Mouse (Mus musculus) gastrocnemius, adult 18-20 months (tissue): Measurements from ENCODE around the gene Cacnb1. TPM values are rescaled to one million over a fixed set of nuclear protein-coding genes. Genes with fewer than 3 reads are reported as not detected.

ENCODE experiments used
- DNase-seq: peaks from one replicate; pipeline ENCODE4 v3.0.0; 2021; ENCODE audit warnings: low spot score
- total RNA-seq, 2 experiments: library from RNA; stranded (reverse); gene quantifications; 2 replicates each; pipeline ENCODE4 v1.2.3; 2021

Gene Cacnb1
- total RNA-seq, 2 experiments from 2014 or later, result 167 to 198 TPM

DNA sequence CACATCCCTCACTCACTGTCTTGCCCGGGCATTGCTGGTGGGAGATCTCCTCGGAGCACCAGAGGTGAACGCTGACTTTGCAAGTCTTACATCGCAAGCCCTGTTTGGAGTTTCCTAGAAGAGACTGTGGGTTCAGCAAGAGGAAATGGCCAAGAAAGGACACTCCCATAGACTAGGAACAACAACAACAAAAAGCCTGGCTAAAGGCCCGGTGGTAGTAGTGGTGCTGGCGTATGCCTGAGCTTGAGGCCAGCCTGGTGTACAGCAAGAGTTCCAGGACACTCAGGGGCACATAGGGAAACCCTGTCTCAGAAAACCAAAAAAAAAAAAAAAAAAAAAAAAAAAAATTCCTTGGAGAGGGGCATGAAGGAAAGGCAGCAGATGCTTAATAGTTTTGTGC, 19.9 kb upstream of the Cacnb1 start:
- no peak for DNase-seq

DNA sequence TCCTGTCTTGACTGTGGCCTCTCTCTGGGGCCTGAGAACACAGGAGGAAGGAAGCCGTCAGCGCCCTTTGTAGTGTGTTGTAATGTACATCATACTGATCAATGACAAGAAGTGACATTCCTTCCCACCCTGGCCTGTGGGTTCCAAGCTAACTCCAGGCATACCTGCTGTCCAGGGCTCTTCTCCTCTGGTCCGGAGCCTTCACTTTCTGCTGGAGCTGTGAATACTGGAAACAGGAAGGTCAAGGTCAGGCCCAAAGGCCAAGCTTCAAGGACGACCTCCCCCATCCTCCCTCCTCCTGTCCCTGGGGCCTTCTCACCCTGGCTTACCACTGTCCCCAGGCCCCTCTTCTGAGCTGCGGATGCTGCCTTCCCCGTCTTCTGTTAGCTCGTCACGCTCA, 18.1 kb upstream of the Cacnb1 start:
- no peak for DNase-seq

DNA sequence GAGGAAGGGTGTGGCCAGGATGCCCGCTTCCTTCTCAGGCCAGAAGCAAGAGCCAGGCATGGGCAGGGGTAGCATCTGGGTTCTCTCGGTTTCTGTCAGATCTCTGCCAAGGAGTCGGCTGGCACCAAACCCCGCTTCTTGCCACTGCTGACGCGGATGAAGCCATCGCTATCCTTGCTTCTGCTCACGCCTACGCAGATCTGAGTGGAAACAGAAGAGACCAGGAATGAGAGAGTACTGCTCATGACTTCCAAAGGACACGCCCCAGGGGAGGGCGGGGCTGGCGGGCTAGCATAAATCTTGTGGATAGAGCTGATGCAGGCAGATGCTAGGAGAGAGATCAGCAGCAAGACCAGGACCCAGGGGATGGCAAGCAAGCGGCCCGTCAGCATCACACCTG, 15.0 kb upstream of the Cacnb1 start:
- no peak for DNase-seq

DNA sequence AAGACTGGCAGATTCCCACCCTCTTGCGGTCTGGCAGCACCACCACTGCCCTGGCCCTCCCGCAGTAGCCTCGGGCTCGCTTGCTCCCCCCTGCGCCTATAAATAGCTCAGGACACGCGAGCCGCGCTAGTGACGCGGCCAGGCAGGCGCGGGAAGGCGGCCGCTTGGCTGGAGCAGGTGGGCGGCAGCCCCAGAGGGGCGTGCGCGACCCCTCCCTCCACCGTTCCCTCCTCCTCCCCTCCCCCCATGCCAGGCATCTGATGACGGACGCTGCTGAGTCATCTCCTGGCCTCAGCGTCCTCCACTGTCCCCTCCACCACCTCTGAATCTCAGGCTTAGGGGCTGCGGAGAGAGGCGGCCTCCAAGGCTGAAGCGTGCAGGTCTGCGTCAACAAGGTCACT, 13.1 kb upstream of the Cacnb1 start:
- DNase-seq, result no peak

DNA sequence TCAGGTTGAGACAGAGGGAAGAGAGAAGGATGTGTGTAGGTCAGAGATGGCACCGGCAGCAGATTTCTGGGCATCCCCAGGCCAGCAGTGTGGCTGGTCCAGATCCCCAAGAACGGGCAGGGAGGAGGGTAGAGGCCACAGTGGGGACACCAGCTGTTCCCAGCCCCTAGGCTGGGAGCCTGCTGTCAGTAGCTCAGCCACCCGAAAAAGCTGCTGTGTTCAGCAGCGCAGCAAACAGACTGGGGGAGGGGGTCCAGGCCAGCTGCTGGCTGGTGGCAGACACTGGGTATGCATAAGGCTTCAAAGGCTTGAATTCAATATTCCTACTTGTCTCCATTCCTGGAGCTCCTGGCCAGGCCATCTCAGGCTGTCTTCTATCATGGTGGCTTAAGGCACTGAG, 12.0 kb upstream of the Cacnb1 start:
- no peak for DNase-seq

DNA sequence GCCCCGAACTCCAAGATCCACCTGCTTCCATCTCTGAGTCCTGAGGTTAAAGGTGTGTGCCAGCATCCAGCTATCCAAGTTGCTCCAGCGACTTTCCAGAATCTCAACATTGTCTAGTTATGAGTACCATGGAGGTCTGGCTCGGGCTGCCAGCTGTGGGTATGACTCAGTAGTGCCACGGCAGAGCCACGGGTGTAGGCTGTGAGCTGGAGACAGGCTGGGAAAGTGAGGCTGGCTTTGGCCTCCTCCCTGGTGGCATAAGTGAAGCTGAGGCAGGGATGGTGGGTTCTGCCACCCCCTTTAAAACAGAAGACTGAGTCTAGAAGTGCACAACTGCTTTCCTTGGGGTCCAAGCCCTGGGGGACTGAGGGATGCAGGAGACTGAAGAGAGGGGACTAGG, 11.2 kb upstream of the Cacnb1 start:
- DNase-seq, result no peak

DNA sequence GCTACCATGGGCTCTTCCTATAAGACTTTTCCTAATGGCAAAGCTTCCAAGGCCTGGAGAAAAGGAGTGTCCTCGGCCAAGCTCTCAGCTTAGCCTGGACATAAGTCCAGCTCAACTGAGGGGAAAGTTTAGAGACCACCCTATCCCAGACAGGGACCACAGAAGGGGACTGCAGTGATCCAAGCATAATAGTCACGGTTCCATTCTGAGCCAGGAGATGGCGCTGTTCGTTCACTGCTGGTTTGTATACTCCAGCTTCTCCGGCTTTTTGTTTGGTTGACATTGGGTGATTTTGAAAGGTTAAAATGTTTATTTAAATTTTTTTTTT, 8.6 kb upstream of the Cacnb1 start:
- peak; percentile 70 for DNase-seq

DNA sequence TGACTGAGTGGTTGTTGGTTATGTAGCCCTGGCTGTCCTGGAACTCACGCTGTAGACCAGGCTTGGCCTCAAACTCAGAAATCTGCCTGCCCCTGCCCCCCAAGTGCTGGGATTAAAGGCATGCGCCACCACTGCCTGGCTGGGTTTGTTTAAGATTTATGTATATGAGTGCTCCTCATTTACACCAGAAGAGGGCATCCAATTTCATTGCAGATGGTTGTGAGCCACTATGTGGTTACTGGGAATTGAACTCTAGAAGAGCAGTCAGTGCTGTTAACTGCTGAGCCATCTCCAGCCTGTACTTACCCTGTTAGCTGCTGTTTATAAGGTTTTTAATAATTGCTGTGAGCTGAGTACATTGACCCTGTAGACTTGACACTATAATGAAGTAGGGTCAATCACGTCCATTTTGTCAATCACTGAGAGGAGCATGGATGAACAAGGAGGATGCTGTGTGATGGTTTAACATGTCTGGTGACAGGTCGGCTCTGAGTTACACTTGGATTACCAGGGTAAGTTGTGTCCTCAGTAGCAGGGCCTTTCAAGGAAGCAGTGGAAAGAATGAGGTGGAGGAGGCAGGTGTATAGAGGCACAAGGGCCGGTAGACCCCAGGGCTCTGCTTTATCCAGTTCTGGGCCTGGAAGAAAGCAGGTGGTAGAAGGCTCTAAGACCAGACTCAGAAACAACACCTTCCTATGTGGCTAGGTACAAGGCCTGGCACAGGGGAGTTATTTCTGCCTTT, 8.0 kb upstream of the Cacnb1 start:
- DNase-seq, result no peak

DNA sequence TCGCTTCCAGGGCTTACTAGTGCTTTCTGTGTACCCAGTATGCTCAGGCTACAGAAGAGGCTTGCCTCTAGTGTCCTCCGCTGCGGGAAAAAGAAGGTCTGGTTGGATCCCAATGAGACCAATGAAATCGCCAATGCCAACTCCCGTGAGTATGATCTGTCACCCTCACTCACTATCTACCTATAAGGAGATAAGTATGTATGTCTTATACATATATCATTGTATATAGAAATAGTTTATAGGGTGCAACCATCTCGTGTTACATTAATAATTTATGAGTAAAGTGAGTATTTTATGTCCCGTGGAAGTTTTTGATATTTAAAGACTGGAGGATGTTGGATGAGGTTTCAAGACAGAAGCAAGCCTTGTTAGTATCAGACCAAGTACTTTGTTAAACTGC, 5.0 kb upstream of the Cacnb1 start:
- no peak for DNase-seq

DNA sequence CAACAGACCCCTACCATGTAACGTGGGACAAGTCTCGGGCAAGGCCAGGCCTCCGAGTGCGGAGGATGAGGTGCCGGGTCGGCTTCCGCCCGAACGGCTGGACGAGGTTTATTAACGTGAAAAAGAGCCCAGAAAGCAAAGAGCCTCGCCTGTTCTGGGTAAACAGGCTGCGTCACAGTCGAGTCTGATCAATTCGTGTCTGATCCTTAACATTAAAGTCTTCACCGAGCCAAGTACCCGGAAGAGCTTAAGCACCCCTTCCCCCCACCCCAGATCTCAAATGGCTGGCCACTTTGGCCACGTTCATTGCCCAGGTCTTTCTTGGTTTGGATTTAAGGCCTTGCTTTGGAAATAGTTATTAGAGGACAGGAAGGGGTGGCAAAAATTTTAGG, 4.5 kb upstream of the Cacnb1 start:
- DNase-seq, result no peak

DNA sequence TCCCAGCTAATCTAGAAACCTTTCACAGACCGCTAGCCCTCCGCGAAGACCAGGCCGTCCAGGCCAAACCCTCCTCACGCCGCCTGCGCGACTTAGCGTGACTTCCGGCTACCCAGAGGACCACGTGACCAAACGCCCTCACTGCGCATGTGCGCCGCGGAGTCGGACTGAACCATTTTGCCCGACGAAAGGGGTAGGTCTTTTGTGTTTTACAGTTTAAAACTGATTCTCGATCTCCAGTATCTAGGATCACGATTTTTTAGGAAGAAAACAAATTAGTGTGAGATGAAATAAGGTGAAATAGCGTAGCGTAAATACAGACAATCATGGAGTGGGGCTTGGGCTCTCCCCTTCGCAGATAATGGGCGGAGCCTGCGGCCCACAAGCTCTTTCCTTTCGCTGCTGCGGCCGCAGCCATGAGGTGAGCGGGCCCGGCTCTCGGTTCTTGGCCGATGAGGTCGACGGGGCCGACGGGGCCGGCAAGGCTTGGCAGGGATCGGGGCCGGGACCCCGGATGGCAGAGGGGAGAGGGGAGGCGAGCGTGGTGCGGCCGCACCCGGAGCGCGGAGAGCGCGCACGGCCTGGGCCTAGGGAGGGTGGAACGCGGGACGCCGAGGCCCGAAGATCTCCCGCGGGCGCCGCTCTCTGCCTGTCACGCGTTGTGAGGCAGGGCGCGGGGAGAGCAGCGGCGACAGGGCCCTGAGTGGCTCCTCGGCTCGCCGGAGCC, 3.9 kb upstream of the Cacnb1 start, which contains the start of gene Rpl19:
Rpl19 (plus strand) TSS at position 141 of the 727 bp plus-strand sequence.
- DNase-seq, result peak; percentile 94

DNA sequence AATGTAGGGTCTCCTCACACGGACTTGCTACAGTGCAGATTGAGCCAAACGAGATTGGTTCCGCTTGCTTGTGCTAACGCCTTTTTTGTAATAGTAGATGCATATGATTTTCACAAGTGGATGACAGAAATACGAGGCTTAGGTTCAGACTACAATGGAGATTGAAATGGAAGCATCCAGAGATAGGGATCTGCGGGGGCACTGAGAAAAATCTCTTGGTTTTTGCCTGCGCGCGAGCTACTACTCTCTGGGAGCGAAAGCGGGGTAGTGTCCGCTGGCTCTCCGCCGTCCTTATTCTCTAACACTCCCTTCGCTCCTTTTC, 3.4 kb upstream of the Cacnb1 start:
- no peak for DNase-seq

DNA sequence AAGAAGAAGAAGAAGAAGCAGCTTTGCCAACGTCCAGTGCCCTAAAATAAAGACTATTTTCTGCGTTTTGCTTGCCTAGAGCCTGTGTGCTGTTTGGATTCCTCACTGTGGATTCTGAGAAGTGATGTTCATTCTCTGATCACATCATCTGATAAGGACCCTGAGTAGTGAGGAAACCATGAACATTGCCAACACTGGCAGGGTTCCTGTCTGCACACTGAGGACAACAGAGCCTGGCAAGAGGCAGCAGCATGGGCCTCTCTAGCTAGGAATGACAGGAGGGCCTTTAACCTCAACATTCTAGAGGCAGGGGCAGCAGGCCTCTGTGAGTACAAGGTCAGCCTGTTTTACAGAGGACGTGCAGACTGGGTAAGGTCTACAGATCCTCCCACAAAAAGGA, 1.7 kb upstream of the Cacnb1 start:
- no peak for DNase-seq

DNA sequence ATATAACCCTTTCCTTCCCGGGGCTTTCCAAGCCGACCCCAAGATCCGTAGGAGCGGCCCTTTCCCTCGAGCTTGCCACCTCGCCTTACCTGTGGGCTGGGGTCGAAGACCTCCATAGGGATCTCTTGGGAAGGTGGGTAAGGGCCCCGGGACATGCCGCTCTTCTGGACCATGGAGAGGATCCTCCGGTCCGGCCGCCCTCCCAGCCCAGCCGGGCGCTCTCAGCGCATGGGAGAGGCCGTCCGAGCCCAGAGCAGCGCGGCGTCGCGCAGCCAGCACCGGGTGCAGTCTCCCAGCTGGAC, 630 bp downstream of the Cacnb1 start:
- DNase-seq, result no peak

DNA sequence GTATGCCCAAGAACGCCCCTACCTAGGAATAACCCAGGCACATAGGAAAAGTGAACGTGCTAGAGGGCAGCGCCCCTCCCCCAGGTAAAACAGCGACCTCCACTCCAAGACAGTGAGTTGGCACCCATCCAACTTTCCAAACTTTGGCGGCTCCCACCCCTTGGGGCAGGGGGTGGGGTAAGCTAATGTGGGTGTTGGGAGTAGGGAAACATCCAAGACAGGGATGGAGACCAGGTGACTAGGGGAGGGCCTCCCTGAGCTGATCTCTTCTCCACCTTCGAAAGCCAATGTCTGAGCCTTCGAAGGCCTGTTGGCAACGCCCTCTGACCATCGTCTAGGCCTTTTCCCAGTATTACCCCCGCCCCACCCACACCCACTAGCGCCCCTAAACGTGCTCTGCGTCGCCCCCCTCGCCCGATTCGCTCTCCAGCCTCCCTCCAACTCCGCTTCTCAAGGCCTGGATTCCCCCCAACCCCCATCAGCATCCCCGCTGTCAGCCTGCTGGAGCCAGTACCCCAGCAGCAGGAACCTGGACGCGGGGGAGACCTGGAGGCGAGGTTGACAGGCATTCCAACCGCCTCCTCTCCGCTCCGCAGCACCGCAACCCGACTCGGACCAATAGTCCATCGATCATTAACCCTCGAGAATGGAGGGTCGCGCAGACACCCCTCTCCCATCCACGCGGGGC, 1.1 kb downstream of the Cacnb1 start:
- DNase-seq, result no peak

DNA sequence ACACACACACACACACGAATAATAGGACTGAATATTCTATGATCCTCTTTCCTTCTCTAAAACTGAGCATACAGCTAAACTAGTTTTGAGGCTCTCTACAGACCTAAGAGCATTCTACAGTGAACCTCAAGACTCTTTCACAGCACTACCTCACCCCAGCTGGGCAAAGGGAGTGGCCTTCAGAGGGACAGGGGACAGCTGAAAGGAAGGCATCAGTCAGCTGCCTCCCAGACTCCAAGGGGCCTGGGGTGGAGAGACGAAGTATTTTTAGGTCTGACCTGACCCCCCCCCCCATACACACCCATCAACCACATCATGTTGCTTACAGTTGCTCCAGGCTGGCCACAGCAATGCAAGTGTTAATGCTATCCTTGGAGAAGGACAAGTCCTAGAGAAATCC, 1.7 kb downstream of the Cacnb1 start:
- no peak for DNase-seq

DNA sequence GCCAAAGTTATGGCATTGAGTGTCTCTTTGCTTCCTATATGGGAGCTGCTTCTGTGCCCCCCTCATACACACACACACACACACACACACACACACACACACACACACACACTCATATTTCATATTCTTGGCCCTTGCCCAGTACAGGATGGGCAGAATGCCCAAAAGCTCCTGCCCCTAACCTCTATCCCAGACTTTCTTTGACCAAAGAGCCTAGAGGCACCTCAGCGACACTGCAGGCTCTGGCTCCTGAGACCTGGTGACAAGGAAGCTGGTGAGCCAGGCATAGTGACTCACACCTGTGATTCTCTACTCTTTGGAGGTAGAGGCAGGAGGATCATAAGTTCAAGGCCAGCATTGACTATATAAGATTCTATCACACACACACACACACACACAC, 2.1 kb downstream of the Cacnb1 start:
- DNase-seq, result no peak

DNA sequence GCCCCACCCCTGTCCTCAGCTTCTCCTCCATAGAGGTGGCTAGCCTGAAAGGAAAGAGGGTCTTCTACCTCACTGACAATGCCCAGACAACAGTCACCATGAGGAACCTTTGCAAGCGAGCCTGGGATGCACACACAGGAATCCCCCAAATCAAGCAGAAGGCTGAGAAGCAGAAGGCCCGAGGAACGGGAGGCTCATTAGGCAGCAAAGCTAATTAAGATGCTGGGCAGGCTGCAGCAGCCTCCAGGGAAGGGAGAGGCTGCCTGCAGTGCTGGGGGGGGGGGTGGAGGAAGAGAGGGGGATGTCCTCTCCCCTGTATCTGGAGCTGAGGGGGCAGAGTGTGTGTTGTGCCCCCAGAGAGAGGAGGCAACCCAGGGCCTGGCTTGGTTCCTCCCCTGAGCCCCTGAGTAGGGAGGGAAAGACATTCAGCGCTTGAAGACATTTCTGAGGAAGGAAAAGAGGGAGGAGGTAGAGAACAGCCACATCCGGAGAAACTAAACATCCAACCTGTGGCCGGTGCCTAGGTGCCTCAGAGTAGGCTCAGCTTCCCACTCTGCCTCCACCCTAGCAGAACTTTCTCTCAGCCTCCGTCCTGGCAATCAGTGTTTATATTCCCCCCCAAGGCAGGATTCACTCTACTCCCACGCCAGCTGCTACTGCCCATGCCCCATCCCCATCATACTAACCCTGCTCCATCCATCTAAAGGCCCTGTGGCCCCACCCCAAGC, 2.8 kb downstream of the Cacnb1 start:
- no peak for DNase-seq

DNA sequence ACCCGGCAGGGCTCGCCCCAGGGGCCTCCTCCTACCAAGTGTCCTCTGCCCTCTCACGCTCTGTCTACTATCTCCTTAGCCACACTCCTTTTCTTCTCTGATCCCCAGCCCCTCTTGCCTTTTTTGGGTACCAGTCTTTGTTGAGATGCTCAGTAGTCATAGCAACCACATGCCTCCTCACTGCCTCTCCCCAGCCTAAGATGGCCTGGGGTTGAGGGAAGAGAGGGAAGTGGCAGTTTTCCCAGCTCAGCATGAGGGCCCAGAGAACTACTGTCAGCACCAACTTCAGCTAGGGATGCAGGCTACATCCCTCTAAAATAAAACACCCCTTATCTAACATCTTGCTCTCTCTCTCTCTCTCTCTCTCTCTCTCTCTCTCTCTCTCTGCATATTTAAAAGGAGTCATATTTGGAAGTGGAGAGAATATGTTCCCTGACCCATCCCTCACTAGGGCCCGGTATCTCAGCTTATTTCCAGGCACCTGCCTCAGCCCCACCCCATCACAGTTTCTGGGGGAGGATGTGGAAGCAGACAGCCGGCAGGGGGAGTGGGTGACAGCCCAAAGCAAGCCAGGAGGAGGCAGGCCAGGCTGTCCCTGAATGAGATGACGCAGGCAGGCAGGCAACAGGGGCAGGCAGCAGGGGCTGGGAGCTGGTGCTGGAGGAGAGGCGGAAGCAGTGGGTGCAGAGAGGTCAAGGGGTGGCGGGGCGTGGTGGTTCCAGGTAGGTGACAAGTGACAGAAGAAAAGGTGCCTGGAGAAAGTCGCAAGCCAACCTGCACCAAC, 3.8 kb downstream of the Cacnb1 start:
- DNase-seq, result peak; percentile 69

DNA sequence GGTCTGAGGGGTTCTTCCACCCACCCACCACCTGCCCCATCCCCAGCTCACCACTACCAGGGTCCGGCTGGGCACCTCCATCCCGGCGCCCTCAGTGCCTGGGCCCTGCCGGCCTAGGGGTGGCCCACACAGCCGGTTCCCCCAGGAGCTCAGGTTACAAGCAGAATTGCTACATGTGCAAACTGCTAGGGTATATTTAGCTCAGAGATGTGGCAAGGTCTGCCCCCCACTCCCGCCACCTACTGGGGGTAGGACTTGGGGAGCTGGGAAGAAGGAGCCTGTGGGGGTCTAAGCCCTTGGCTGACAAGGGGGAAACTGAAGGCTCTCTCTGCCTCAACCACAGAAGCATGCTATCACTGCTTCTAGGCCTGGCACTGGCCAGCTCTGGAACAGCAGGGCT, 4.6 kb downstream of the Cacnb1 start:
- DNase-seq, result peak; percentile 68

DNA sequence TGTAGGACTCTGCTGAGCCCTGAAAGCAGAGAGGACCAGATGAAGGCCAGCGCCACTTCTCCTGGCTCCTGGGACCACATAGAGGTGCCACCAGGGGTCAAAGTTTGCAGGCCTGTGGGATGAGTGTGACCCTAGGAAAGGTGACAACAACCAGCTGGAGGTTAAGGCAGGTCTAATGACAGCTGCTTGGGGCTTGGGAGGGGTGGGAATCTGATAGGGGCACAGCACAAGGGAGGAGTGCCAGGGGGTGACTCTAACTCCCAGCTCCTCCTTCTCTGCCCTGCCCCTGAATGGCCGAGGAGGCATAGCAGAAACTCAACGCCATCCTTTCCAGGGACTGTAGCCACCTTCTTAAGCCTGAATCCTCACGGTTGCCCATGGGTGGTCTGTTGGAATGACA, 6.0 kb downstream of the Cacnb1 start:
- DNase-seq, result peak; percentile 79

DNA sequence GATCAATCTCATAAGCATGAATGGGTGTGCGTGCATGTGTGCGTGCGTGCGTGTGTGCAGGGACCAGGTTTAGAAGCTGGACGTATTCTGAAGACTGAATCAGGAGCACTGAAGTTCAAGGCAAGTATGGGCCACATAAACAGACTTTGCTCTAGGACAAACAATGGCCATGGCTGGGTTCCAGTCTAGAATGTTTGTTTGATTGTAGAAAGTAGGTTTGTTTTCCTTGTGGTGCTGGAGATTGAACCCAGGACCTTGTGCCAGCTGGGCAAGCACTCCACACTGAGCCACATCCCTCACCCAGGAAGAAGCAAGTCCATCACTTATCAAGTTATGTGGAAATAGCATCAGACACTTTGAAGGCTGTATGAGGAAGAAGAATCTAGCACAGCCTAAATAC, 6.7 kb downstream of the Cacnb1 start:
- DNase-seq, result no peak
